Mouse (Mus musculus) midbrain, embryonic 12.5 days (tissue): ENCODE data around the gene Clps. TPM values are rescaled to one million over a fixed set of nuclear protein-coding genes. Genes with fewer than 3 reads are reported as not detected.

ENCODE experiments used
- ATAC-seq: fragments of 200-750 bp; cut with Nextera tagmentation; 2 replicates; pipeline ENCODE4 v1.8.0; 2017; ENCODE audit warnings: low read depth, moderate TSS enrichment, moderate library complexity; ENCODE audit not compliant: low FRiP score
- H3K27ac ChIP-seq: fragments of 300-500 bp; sonication (generic); replicated peaks from 2 replicates; pipeline ENCODE4 v1.5.1; 2016; ENCODE audit warnings: mild to moderate bottlenecking
- H3K27me3 ChIP-seq: fragments of 300-500 bp; sonication (generic); 2 replicates; pipeline ENCODE4 v1.6.1; 2016; ENCODE audit warnings: mild to moderate bottlenecking
- H3K36me3 ChIP-seq: fragments of 300-500 bp; sonication (generic); 2 replicates; pipeline ENCODE4 v1.6.1; 2016
- H3K4me1 ChIP-seq: fragments of 300-500 bp; sonication (generic); 2 replicates; pipeline ENCODE4 v1.6.1; 2016
- H3K4me2 ChIP-seq: fragments of 300-500 bp; sonication (generic); replicated peaks from 2 replicates; pipeline ENCODE4 v1.6.1; 2016; ENCODE audit warnings: mild to moderate bottlenecking, moderate library complexity
- H3K4me3 ChIP-seq: fragments of 300-500 bp; sonication (generic); 2 replicates; pipeline ENCODE4 v1.5.1; 2016; ENCODE audit warnings: mild to moderate bottlenecking
- H3K9ac ChIP-seq: fragments of 300-500 bp; sonication (generic); replicated peaks from 2 replicates; pipeline ENCODE4 v1.6.1; 2016; ENCODE audit warnings: mild to moderate bottlenecking, moderate library complexity
- H3K9me3 ChIP-seq: fragments of 300-500 bp; sonication (generic); 2 replicates; pipeline ENCODE4 v1.6.1; 2016; ENCODE audit warnings: mild to moderate bottlenecking
- WGBS: fragments of 180-500 bp; shearing (Covaris S2); methylation state at CpG from one replicate; pipeline ENCODE4 v1.1.7; 2016; 5-methylcytosine and 5-hydroxymethylcytosine counted together
- polyA plus RNA-seq: library from polyadenylated mRNA; unstranded; fragments of >200 nt; fragmentation: Nextera tagmentation; extraction: Ambion mirVana; gene quantifications from 2 replicates; pipeline ENCODE4 v1.2.1, GENCODE M21; 2016

Gene Clps
- polyA plus RNA-seq, 1 experiment from 2014 or later = not detected

- no peak for ATAC-seq
- 75% methylated on average over 11 of the region's 11 CpGs for WGBS
- no peaks in the 10 kb centered on the region for H3K27me3 ChIP-seq
These were observed 12.0 kb downstream of the Clps start for GRCm38 (mm10) chr17:28548550-28548949.

DNA sequence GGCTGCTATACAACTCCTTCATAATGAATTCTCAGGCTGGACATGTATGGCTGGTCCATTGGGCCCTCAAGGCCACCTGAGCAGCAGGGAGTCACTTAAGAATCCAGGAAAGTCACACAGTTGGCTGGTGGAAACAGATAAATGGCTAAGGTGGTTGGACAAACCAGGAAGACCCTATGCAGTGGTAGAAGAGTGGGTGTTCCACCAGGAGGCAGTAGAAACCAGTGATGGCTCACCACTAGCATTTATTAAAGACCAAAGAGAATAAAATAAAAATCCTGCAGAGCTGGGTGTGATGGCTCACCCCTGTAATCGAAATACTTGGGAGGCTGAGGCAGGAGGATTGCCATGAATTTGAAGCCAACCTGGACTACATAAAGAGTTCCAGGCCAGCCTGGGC, 13.6 kb downstream of the Clps start:
- H3K4me3 ChIP-seq = no peak overlapping the region
- H3K27ac ChIP-seq = no peak overlapping the region
- H3K27me3 ChIP-seq = no peaks in the 10 kb centered on the region
- no peak for ATAC-seq
- H3K9me3 ChIP-seq = no peaks in the 10 kb centered on the region; the same call in 1 of the 2 replicates
- no peak overlapping the region for H3K4me2 ChIP-seq
- H3K36me3 ChIP-seq = no peaks in the 10 kb centered on the region
- no peaks in the 10 kb centered on the region for H3K4me1 ChIP-seq
- WGBS = 94% methylated on average over 1 of the region's 1 CpGs
- no peak overlapping the region for H3K9ac ChIP-seq

More at GRCm38 (mm10) chr17:28548550-28548949, 12.0 kb downstream of the Clps start:
- Histone ChIP-seq H3K9me3 (no peaks in the 10 kb centered on the region), H3K9ac (no peak overlapping the region), H3K4me2 (no peak overlapping the region), H3K27ac (no peak overlapping the region), H3K4me1 (0 out of 2 replicates have a peak, but pooled peaks cover 3% of the 10 kb centered on the region), H3K4me3 (no peak overlapping the region), H3K36me3 (no peaks in the 10 kb centered on the region)

GRCm38 (mm10) chr17:28537881-28538280, 22.7 kb downstream of the Clps start:
- Histone ChIP-seq H3K4me3 (no peak overlapping the region), H3K27ac (no peak overlapping the region), H3K27me3 (no peaks in the 10 kb centered on the region), H3K36me3 (no peaks in the 10 kb centered on the region), H3K4me2 (no peak overlapping the region), H3K4me1 (no peaks in the 10 kb centered on the region), H3K9ac (no peak overlapping the region), H3K9me3 (peaks cover 15% of the 10 kb centered on the region)
- 47% methylated on average over 12 of the region's 12 CpGs for WGBS
- ATAC-seq = no peak

GRCm38 (mm10) chr17:28533327-28533726, 27.2 kb downstream of the Clps start:
- no peaks in the 10 kb centered on the region; the same call in 1 of the 2 replicates for H3K9me3 ChIP-seq
- no peak overlapping the region for H3K4me3 ChIP-seq
- H3K9ac ChIP-seq = no peak overlapping the region
- H3K4me2 ChIP-seq = no peak overlapping the region
- peaks cover 27% of the 10 kb centered on the region for H3K27me3 ChIP-seq
- WGBS = 89% methylated on average over 13 of the region's 13 CpGs
- peaks cover 8% of the 10 kb centered on the region; the same call in 1 of the 2 replicates for H3K4me1 ChIP-seq
- H3K27ac ChIP-seq = no peak overlapping the region
- H3K36me3 ChIP-seq = no peaks in the 10 kb centered on the region
- ATAC-seq = no peak

DNA sequence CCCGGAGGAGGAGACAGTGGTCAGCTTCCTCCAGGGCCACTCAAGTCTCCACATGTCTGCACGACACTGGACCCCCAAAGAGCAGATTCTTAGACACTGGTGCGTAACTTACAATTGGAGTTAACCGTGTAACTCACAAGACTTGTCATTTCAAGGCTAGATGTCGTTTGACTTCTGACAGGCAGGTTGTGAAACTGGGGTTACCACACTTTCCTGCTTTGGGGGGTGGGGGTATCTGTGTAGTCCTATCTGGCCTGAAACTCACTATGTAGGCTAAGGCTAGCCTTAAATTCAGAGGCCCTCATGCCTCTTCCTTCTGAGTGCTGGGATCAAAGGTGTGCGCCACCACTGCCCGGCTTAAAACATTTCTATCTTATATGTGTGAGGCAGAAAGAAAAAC, 28.0 kb downstream of the Clps start:
- peaks cover 8% of the 10 kb centered on the region for H3K4me1 ChIP-seq
- H3K4me2 ChIP-seq = no peak overlapping the region
- H3K9ac ChIP-seq = no peak overlapping the region
- H3K4me3 ChIP-seq = no peak overlapping the region
- H3K27me3 ChIP-seq = peaks cover 29% of the 10 kb centered on the region
- ATAC-seq = no peak
- no peak overlapping the region for H3K27ac ChIP-seq
- 90% methylated on average over 7 of the region's 7 CpGs for WGBS
- no peaks in the 10 kb centered on the region; the same call in 1 of the 2 replicates for H3K9me3 ChIP-seq
- H3K36me3 ChIP-seq = no peaks in the 10 kb centered on the region

- Histone ChIP-seq H3K36me3 (no peaks in the 10 kb centered on the region), H3K4me1 (peaks cover 8% of the 10 kb centered on the region), H3K4me3 (no peak overlapping the region), H3K9me3 (no peaks in the 10 kb centered on the region; the same call in 1 of the 2 replicates), H3K9ac (no peak overlapping the region), H3K4me2 (peak overlapping the region; percentile 30), H3K27me3 (peaks cover 29% of the 10 kb centered on the region), H3K27ac (no peak overlapping the region)
- ATAC-seq = no peak
- 14% methylated on average over 18 of the region's 18 CpGs for WGBS
These were observed 28.6 kb downstream of the Clps start for GRCm38 (mm10) chr17:28531946-28532345.

- Histone ChIP-seq H3K27ac (no peak within 1 kb of the TSS), H3K4me1 (peaks cover 8% of the 10 kb centered on the region), H3K27me3 (peaks cover 29% of the 10 kb centered on the region), H3K36me3 (no peaks in the 10 kb centered on the region), H3K4me3 (no peak within 1 kb of the TSS), H3K9ac (no peak within 1 kb of the TSS), H3K4me2 (no peak within 1 kb of the TSS), H3K9me3 (no peaks in the 10 kb centered on the region; the same call in 1 of the 2 replicates)
- no peak for ATAC-seq
- WGBS = 91% methylated on average over 6 of the region's 6 CpGs
These were observed 30.1 kb downstream of the Clps start, which contains the start of gene Armc12 for GRCm38 (mm10) chr17:28530506-28530905. Gene Armc12 (plus strand): TSS chr17:28530806.

GRCm38 (mm10) chr17:28529116-28529515, 31.4 kb downstream of the Clps start:
- Histone ChIP-seq H3K27ac (no peak overlapping the region), H3K4me2 (no peak overlapping the region), H3K36me3 (no peaks in the 10 kb centered on the region), H3K9ac (no peak overlapping the region), H3K9me3 (no peaks in the 10 kb centered on the region; the same call in 1 of the 2 replicates), H3K4me1 (peaks cover 8% of the 10 kb centered on the region), H3K4me3 (no peak overlapping the region), H3K27me3 (peaks cover 38% of the 10 kb centered on the region)
- WGBS = 73% methylated on average over 4 of the region's 4 CpGs
- ATAC-seq = no peak

GRCm38 (mm10) chr17:28528043-28528351, 32.6 kb downstream of the Clps start:
- Histone ChIP-seq H3K4me1 (peaks cover 14% of the 10 kb centered on the region), H3K27me3 (peaks cover 48% of the 10 kb centered on the region), H3K9me3 (no peaks in the 10 kb centered on the region; the same call in 1 of the 2 replicates), H3K27ac (no peak overlapping the region), H3K4me3 (no peak overlapping the region), H3K36me3 (no peaks in the 10 kb centered on the region), H3K4me2 (0 out of 2 replicates have a peak overlapping the region, but pooled peaks have one; percentile 8), H3K9ac (no peak overlapping the region)
- WGBS = 7% methylated on average over 6 of the region's 6 CpGs
- ATAC-seq = 0 out of 2 replicates have a peak, but pooled peaks have one; percentile 48

- peaks cover 16% of the 10 kb centered on the region for H3K4me1 ChIP-seq
- 55% methylated on average over 12 of the region's 12 CpGs for WGBS
- no peak overlapping the region for H3K4me3 ChIP-seq
- H3K36me3 ChIP-seq = no peaks in the 10 kb centered on the region
- no peaks in the 10 kb centered on the region; the same call in 1 of the 2 replicates for H3K9me3 ChIP-seq
- 0 out of 2 replicates have a peak overlapping the region, but pooled peaks have one; percentile 8 for H3K4me2 ChIP-seq
- no peak for ATAC-seq
- H3K9ac ChIP-seq = no peak overlapping the region
- H3K27ac ChIP-seq = no peak overlapping the region
- H3K27me3 ChIP-seq = peaks cover 49% of the 10 kb centered on the region
These were observed 33.2 kb downstream of the Clps start for GRCm38 (mm10) chr17:28527184-28528042.

DNA sequence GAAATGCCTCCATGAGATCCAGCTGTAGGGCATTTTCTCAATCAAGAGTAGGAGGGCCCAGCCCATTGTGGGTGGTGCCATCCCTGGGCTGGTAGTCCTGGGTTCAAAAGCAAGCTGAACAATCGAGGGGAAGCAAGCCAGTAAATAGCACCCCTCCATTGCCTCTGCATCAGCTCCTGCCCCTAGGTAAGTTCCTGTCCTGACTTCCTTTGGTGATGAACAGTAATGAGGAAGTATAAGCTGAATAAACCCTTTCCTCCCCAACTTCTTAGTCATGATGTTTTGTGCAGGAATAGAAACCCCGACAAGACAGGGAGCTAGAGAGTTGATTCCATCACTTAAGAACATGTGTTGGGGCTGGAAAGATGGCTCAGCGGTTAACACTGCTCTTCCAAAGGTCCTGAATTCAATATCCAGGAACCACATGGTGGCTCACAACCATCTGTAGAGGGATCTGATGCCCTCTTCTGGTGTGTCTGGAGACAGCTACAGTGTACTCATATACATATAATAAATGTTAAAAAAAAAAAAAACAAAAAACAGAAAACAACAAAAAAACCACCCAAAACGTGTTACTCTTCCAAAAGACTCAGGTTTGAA, 35.6 kb downstream of the Clps start:
- Histone ChIP-seq H3K4me2 (no peak overlapping the region), H3K4me3 (no peak overlapping the region), H3K27ac (no peak overlapping the region), H3K27me3 (peaks cover 55% of the 10 kb centered on the region), H3K4me1 (peaks cover 14% of the 10 kb centered on the region), H3K9me3 (no peaks in the 10 kb centered on the region), H3K36me3 (no peaks in the 10 kb centered on the region), H3K9ac (no peak overlapping the region)
- ATAC-seq = no peak
- 73% methylated on average over 4 of the region's 4 CpGs for WGBS
